Mouse (Mus musculus) heart, postnatal 0 days (tissue): ENCODE data around the gene Lmbrd2.

ENCODE experiments used
- CTCF ChIP-seq: IDR thresholded peaks from 2 replicates; pipeline ENCODE4 v1.5.1; 2016; ENCODE audit warnings: antibody characterized with exemption, control low read depth, low read depth
- EP300 ChIP-seq: IDR thresholded peaks from 2 replicates; pipeline ENCODE4 v1.6.1; 2016; ENCODE audit warnings: antibody characterized with exemption, low read depth

- TF ChIP-seq CTCF (peak; percentile 98), EP300 (no peak)
Observed at GRCm38 (mm10) chr15:9120081-9120480, 20.3 kb upstream of the Lmbrd2 start.
